Mouse (Mus musculus): ENCODE measurements around the gene Mob3a.

Mob3a gene

DNA sequence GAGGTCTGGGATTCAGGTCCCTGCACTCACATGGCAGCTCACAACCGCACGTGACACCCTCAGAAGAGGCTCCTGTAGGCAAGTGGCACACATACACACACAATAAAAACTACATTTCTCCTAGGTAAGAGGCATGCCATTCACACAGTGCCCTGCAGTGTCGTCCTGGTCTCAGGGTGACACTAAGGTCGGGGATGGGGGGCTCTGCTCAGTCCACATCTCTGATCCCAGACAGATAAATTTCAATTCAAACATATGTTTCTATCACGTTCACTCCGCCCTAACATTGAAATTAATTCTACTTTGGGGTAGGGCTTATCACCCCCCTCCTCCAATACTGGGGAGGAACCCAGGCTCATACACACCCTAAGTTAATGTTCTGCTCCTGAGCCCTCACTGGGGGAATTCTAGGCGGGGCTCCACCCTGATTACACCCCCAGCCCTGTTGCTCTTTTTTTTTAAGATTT lies 1.7 kb downstream of the Mob3a start:
- no peak for DNase-seq (ENCODE audit: low spot score)

DNA sequence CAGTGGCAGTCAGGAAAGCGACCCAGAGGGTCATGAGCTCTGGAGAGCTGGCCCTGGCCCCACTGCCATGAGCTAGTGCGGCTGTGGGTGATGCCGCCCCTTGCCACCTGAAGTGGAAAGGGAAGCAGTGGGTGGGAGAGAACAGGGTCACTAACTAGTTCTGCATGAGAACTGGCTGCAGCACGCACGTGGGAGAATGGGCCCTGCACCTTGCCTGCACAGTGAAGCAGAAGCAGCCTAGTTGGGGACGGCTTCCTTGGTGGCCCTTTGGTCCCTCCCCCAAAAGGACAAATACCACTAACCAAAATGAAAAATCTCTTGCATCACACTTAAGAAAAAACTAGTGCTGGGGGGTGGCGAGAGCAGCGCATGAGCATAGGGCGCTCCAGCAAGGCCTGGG lies 3.2 kb downstream of the Mob3a start:
- no peak for DNase-seq (ENCODE audit: low spot score)

DNA sequence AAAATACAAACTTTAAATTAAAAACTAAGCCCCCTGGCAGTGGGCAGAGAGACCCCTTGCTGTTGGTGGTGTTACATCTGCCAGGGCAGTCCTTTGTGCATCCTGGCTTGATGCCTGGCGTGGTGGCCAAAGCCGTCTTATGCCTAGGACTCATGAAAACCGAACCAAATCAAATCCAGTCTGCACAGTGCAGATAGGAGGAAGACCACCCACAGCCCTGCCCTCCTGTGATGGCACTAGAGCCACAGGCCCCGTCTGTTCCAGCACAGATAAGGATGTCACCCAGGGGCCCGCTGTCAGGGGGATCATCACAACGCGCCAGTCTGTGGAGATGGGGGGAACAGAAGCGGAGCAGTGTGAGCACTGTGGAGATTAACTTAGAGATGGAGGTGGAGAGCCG lies 4.0 kb downstream of the Mob3a start:
- no peak for DNase-seq (ENCODE audit: low spot score)

DNA sequence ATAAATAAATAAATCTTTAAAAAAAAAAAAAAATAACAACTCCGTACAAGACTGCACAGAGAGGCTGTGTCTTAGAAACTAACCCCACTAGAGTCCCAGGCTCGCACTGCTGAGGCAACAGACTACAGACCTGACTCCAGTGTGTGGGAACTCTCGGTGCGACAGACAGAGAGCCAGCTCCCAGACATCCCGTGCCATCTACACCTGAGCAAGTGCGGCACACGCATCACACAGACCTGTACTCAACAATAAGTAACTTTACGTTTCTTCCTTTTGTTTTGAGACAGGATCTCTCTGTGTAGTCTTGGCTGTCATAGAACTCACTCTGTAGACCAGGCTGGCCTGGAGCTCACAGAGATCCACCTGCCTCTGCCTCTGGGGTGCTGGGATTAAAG lies 4.4 kb downstream of the Mob3a start:
- no peak for DNase-seq (ENCODE audit: low spot score)

DNA sequence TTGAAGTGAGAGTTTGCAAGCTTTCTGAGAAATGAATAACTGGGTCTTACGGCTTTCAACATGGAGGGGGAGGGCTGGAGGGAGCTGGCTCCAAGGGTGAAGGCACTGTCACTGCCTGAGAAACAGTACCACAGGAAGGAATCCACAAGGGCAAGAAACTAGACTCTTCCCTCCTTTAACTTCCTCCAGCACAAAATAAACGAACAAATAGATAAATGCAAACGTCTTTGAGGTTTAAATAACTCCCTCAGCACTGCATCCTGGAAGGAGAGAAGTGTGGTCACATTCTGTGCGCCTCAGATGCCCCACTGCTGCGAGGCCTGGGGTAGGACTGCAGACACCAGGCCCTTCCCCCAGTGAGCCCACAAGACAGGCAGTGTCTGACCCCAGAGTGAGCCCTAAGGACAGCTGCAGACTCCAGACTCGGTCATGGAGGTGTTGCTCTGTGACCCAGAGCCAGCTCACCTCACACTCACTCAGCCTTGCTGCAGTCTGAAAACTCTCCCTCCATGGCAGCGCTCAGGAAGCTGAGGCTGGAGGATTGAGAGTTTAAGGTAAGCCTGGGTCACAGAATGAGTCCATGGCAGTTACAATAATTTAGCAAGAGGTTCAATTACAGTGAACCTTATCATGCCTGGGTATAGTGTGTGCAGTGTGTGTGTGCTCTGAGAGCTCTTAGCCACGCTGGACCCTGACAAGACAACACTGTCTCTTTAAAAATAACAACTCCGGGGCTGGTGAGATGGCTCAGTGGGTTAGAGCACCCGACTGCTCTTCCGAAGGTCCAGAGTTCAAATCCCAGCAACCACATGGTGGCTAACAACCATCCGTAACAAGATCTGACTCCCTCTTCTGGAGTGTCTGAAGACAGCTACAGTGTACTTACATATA lies 5.0 kb downstream of the Mob3a start:
- no peak for DNase-seq (ENCODE audit: low spot score)

DNA sequence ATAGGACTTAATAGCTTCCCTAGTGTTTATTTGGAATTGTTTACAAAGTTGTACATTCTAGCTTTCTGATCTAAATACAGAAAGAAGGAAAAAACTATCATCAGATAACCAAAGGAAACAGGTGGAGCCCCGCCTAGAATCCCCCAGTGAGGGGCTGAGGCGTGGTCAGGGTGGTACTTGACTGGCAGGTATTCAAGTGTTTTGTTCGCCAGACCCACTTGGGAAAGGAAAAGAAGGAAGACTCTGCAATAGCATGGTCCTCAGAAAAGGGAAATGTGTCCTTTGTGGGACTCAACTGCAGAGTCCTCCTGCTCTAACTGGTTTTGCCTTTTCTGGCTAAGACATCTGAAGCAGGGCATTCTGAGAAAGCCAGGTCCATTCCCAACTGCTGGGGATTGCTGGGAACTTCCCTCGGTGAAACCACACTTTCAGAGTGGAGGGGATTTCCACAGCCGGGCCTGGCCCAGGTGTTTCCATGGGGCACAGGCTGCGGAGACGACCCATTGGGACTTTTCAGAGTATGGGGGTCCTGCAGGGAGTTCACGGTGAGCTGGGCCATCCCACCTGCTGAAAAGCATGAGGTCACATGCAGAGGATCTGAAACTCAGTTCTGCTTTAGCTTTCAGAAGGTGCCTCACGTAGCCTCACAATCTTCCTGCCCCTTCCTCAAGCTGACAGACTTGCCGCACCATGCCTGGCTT lies 5.8 kb downstream of the Mob3a start:
- no peak for DNase-seq (ENCODE audit: low spot score)

DNA sequence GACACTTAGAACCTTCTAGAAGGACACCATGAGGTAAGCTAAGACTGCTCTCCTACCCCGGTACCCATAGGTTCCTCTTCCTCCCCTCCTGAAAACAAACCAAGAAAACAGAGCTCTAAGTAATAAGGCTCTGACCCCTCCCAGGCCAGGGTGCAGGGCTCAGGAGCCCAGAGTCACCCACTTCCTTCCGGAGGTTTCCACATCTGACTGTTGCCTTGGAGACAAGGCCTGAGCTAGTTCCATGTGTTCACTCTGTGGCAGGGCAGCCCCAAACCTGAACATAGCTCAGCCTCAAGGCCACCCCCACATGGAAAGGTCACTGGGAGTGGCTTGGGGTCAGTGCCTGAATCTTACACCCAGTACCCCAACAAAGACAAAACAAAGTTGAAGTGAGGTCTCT lies 6.6 kb downstream of the Mob3a start:
- no peak for DNase-seq (ENCODE audit: low spot score)

DNA sequence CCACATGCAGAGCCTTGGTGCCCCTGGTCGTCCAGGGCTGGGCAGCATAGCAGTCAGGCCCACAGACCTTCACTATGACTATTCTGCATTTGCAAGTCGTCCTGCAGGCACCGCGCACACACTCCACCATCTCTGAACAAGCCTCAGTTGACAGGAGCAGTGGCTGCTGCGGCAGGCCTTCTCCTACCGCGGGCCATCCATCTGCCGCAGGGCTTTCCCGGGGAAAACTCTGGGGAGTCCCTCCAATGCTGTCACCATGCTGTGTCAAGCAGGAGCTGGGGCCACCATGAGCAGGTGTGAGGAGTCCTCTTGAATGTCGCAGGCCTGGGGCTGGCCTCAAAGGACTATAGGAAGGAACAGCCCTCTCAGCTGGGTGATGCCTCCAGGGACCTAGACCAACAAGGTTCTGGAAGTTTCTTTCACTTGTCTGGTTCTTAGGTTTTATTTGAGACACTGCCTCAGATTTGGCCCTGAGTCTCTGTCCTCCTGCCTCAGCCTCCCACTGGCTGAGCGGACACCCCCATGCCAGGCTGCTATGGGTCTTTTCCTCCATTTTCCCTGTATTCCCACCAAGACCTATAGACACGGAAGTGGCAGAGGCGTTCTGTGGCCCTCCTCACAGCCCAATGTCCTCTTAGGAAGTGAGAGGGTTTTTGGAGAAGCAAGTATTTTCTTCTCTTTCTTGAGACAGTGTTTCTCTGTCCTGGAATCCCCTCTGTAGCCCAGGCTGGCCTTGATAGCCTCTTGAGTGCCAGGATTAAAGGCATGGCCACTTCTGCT lies 7.4 kb downstream of the Mob3a start:
- DNase-seq (ENCODE audit: low spot score) = no peak

DNA sequence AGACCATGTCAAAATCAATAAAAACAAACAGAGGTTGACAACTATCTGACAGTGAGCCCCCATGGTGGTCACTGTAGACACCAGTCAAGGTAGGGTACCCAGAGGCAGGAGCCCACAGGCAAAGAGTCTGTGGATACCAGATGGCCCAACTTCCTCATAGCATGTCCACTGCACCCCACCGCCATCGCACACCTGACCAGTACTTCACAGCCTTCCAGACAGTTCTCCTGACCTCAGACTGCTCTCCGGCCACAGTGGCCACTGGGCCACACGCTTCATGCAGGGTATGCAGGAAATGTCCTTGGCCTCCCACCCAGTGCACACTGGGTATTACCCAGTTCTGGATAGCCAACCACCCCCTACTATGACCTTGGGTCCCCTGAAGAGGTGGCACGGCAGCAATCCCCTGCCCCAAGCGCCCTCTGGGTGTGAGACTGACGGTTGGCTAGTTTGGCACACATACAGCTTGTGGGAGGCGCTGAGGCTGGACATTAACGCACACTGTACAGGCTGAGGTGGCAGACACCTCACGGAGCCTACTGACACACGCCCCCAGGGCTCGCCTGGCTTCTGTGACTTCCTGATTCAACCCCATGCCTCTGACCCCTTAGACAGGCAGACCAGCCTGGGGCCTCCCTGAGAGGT lies 8.3 kb downstream of the Mob3a start:
- DNase-seq (ENCODE audit: low spot score) = no peak

DNA sequence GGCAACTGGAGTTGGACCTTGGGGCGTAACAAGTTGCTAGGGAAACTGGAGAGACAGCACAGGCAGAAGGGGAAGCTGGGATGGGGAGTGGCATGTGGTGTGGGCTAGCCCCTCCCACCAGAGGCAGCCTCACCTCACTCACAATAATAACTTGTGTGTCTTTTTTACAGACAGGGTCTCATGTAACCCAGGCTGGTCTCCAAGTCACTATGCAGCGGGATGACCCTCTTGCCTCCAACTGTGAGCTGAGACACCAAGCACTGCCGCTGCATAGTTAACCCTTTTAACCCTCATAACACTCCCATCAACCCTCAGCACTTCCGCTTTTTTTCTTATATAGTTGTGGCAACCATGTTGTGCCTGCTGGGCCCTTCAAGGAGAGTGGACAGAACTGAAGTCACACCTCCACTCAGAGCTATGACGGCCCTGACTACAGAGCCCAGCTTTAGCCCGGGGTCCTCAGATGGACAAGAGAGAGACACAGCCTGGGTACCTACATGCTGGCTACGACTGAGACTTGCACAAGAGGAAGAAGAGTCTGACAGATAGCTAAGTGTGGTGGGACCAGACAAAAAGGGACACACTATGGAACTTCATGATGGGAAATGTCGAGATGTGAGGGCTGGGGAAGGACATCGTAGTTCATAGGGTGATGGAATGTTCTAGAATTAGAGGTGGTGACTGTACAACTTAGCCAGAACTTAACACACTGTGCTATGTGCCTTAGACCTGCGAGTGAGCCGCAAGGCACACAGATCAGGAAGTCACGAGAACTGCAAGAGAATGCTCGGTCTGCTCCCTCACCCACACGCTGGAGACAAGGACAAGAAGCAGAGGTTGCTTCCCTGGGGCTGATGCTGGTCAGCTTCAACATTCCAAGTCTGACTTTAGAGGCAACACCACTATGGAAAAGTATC lies 9.3 kb downstream of the Mob3a start:
- no peak for DNase-seq (ENCODE audit: low spot score)

DNA sequence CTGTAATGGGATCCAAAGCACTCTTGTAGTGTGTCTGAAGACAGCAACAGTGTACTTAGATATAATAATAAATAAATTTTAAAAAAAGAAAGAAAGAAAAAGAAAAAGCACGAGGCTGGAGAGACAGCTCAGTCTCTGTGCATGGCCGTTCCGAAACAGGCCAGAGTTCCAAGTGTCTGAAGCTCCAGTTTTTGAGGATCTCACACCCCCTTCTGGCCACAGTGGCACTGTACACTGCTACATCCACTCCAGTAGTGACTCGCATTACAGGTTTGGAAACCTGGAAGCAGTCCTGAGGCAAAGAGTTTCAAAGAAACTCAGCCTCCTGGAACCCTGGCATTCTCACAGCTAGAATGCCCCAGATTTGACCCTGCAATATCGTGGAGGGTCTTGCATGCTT lies 13.9 kb downstream of the Mob3a start:
- peak; percentile 62 for DNase-seq (ENCODE audit: low spot score)

DNA sequence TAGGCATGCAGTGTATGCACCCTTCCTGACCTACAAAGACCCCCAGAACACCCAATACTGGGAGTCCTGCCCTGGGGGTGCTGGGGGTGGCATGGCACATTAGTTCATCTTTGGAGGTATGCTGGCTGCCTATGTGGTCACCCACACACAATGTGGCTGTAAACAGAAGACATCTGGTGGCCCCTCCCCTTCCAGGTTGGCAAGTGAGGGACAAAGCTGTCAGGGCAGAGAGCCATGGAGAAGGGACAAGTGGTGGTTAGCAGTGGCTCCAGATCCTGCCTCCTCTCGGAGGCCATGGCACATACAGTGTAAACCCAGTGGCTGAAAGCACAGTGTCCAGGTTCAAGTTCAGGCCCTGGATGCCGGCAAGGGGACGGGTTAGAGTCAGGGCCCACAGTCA lies 15.2 kb downstream of the Mob3a start:
- DNase-seq (ENCODE audit: low spot score) = no peak

DNA sequence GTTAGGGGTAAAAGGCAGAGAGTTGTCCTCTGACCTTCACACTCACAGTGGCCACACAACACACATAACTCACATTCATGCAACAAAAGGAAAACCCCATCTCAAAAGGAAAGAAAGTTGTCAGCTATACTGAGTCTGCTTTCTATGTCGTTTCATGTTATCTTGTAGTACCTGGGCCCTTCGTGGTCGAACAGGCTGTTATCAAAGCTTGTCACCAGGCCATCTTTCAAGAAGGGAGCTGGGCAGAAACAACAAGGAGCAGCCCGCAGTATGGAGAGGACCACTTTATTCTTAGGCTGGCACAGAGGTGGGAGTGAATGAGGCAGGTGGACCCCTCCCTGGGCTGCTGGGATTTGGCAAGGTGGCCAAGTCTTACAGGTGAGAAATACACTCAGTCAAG lies 16.8 kb downstream of the Mob3a start:
- DNase-seq (ENCODE audit: low spot score) = no peak

DNA sequence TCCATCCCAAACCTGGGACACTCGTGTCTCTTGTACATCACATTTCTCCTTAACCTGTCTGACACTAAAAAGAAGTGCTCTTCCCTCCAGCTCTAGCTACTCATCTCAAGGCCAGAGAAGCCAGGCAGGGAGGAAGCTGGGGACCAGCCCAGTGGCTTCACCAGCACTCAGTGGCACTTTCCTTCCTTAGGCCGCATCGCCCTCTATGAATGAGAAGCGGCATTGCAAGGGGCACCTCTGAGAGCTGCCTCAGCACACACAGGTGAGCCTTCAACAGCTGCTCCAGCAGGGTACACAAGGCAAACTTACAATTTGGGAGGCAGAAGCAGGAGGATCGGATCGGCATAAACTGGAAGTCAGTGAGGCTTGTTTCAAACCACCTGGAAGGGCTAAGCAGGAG lies 17.6 kb downstream of the Mob3a start:
- DNase-seq (ENCODE audit: low spot score) = peak; percentile 64

DNA sequence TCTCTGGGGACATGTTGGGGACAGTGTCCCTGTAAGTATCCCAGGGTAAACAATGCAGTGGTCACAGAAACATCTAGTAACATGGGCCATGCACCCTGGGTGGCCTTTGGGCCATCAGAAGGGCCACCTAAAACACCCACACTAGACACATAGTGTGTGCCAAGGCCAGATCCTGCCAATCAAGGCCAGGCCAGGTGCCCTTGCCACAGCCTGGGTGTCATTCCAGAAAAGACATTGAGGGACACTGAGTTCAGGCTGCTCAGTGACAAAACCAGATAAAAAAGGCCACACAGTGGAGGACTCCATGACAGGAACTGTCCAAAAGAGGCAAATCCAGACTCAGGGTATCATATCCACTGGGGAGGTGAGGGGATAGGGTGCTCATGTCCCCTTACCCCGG lies 18.1 kb downstream of the Mob3a start:
- DNase-seq (ENCODE audit: low spot score) = no peak

DNA sequence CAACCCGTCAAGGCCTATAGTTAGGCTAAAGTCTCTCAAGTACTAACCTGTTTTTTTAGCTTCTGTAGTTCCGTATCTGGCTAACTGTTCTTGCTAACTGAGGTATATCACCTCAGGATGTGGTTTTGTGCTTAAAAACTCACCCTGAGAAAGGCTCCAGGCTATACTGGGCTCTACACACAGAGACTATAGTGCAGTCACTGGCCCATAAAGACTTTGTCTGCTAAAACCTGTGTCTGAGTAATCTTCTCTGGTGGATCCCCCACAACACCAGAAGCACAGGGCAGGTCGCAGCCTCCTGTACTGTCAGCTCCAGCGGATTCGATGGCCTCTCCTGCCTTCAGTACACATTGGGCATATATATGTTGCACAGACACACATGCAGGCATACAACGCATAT lies 19.8 kb downstream of the Mob3a start:
- DNase-seq (ENCODE audit: low spot score) = no peak

DNA sequence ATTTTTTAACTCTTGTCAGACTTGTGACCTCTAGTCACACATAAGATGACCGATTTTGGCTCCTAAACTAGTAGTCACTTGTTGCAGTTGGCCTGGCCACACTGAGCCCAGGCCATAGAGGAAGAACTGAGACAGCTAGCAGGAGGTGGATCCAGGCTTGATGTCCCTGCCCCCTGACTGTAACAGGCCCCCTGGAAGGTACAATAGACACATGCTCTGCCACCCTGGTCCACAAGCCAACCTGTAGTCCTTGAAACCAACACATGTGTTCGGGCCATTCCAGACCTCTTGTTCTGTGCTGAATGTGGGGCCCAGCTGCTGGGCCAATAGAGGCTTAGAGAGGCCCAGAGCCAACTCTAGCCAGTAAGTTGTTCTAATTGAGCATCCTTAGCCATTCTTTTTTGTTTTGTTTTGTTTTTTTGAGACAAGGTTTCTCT lies 21.5 kb downstream of the Mob3a start:
- DNase-seq (ENCODE audit: low spot score) = no peak

DNA sequence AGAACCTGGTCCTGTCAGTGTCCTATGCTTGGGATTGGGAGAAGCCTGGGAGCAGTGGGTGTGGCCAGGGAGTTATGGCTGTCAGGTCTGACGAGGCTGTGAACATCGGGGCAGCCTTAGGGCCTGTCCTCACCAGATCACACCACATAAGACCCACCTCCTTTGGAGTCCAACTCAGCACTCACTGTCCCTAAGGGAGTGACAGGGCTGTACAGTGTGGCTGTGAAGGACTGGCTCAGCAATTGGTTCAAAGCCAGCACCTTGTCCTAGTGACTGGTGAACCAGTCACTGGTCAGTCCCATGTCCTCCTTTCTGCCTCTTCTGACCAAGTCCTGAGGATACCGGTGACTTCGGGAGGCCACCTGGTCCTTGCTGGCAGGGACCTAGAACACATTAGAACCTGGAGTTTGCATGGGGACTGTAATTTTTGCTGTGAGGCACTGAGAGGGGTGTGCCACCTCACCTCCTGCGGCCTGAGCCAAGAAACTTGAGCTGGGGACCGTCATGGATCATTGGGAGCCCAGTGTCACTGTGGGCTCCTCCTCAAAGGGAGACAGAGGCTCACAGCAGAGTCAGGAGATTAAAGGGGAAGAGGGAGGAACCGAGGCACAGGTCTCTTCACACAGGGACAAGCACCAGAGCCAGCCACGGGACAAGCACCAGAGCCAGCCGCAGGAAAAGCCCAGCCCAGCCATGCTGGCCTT lies 22.1 kb downstream of the Mob3a start:
- no peak for DNase-seq (ENCODE audit: low spot score)

DNA sequence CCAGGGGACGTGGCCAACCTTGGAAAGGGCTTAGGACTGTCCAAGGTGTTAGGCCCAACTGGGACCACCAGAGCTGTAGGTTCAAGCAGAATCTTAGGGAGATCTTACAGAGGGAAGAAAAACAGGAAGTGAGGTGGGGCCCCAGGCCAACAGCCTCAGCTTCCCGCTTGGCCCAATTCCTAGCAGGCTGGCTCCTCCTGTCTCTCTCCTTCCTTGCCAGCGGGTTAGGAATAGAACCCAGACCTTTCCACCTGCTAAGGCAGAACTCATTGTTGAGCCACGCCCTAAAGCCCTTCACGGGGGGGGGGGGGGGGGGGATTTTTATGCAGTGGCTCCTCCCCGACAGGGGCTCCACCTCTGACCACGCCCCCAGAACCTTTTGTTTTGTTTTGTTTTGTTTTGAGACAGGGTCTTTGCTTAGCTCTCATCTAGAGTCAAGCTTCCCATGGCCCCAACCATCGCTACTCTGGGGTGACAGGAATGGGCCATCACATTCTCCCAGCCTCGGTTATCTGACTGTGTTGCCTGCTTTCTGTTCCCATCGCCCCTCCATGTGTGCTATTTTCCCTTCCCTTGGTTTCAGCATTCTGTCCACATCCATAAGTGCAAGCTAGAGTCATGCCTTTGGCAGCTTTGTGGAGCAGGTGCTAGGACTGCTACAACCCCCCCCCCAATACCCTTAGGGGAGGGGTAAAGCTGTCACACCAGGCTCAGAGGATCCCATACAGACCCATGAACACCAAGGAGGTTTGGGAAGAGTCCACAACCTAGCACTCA lies 23.0 kb downstream of the Mob3a start:
- DNase-seq (ENCODE audit: low spot score) = peak; percentile 37
